Mouse (Mus musculus): Measurements from ENCODE around the gene Ccdc50. TPM values are rescaled to one million over a fixed set of nuclear protein-coding genes. Genes with fewer than 3 reads are reported as not detected.

Ccdc50 gene
- polyA plus RNA-seq (2012; rRNA removed): 28.7 and 31.3 TPM in 2 replicates

DNA sequence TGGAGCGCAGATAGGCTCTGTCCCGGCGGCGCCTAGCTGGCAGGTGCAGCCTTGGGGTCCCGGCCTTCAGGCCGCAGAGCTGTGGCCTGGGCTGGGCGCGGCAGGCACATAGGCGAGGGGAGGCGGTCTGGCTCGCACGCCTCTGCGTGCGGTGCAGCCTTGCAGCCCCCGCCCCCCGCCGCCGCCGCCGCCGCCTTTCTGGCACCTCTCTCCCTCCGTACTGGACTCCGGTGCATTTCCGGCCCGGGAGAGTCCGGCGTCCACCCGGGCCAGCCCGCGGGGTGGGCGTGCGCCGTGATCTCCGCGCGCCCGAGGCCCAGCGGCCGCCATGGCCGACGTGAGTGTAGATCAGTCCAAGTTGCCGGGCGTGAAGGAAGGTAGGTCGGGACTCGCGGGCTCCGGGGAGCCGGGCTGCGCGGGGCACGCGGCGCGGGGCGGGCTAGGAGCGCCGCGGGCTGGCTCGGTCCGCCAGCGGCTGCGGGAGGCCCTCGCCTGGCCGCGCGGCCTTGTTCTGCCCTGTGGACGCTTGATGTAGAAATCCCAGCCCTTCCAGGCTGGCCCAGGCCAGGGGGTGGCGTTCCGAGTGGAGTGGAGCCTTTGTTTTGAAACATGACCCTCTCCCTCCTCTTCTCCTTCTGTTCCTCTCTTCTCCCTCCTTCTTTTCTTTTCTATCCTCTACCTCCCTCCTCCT, at the start of gene Ccdc50:
Ccdc50 (plus strand) TSS at position 109 of the 691 bp plus-strand sequence.
- Histone ChIP-seq H3K27ac (ENCODE audit: insufficient read depth, low read length) (peak within 1 kb of the TSS; percentile 85), H3K4me1 (ENCODE audit: control insufficient read depth, insufficient read depth, low read length) (peaks cover 3% of the 10 kb centered on the region), H3K4me3 (replicated peaks; ENCODE audit: insufficient read depth, low read depth, low read length) (peak within 1 kb of the TSS; percentile 92), H3K27me3 (ENCODE audit: control insufficient read depth, insufficient read depth, low read length) (no peaks in the 10 kb centered on the region)
- 0 out of 2 replicates have a peak, but pooled peaks have one; percentile 31 for TF ChIP-seq POLR2A (IDR thresholded peaks at IDR 0.05; ENCODE audit: borderline replicate concordance, insufficient read depth, low read length)
- TF ChIP-seq CTCF (IDR thresholded peaks at IDR 0.05; ENCODE audit: borderline replicate concordance, insufficient read depth, low read depth, low read length): no peak
- WGBS: under 1% methylated on average over 68 of the region's 69 CpGs
- peak; percentile 84 to 88 for DNase-seq

DNA sequence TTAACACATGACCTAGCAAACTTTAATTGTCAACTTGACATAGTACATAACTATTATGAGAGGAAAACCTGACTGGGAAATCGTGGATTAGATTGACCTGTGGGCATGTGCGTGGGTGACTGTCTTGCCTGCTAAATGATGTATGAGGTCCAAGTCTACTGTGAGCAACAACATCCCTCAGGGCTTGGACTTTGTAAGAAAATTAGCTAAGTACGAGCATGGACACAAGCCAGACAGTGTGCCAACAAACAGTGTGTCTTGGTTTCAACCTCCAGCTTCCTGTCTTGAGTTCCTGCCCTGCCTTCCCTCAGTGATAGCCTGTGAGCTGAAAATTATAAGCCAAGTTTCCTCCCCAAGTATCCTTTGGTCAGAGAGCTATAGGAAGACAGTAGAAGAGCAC, 41.1 kb upstream of the Ccdc50 start:
- WGBS: 43% methylated on average over 3 of the region's 3 CpGs
- H3K4me3 ChIP-seq (replicated peaks; ENCODE audit: insufficient read depth, low read depth, low read length): no peak overlapping the region
- no peak overlapping the region for H3K27ac ChIP-seq (ENCODE audit: insufficient read depth, low read length)
- H3K27me3 ChIP-seq (ENCODE audit: control insufficient read depth, insufficient read depth, low read length): no peaks in the 10 kb centered on the region
- H3K4me1 ChIP-seq (ENCODE audit: control insufficient read depth, insufficient read depth, low read length): no peaks in the 10 kb centered on the region
- no peak for DNase-seq
- no peak for TF ChIP-seq POLR2A (IDR thresholded peaks at IDR 0.05; ENCODE audit: borderline replicate concordance, insufficient read depth, low read length)
- no peak for TF ChIP-seq CTCF (IDR thresholded peaks at IDR 0.05; ENCODE audit: borderline replicate concordance, insufficient read depth, low read depth, low read length)

GRCm38 (mm10) chr16:27348359-27348758, 40.3 kb upstream of the Ccdc50 start:
- WGBS: 44% methylated on average over 1 of the region's 1 CpGs
- H3K27me3 ChIP-seq (ENCODE audit: control insufficient read depth, insufficient read depth, low read length): no peaks in the 10 kb centered on the region
- TF ChIP-seq POLR2A (IDR thresholded peaks at IDR 0.05; ENCODE audit: borderline replicate concordance, insufficient read depth, low read length) (no peak), CTCF (IDR thresholded peaks at IDR 0.05; ENCODE audit: borderline replicate concordance, insufficient read depth, low read depth, low read length) (no peak)
- H3K4me3 ChIP-seq (replicated peaks; ENCODE audit: insufficient read depth, low read depth, low read length): no peak overlapping the region
- H3K4me1 ChIP-seq (ENCODE audit: control insufficient read depth, insufficient read depth, low read length): no peaks in the 10 kb centered on the region
- no peak for DNase-seq
- H3K27ac ChIP-seq (ENCODE audit: insufficient read depth, low read length): no peak overlapping the region

DNA sequence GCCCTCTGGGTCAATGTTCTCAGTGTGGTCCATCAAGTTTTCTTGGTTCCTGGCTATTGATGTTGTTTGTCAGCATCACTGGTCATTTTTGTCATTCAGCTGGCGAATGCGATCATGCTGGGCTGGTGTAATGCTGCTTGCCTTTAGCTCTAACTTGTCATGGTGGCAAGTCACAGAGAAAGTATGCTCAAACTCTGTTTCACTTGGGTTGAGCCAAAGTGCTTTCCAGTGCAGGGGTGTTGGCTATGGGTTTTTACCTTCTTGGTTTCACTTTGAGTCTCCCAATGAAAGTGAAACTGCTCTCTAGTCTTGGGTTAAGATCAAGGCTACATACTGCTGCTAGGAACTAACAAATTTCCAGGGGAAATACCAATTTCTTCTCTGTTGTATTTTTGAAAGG, 39.4 kb upstream of the Ccdc50 start:
- DNase-seq: no peak
- TF ChIP-seq POLR2A (IDR thresholded peaks at IDR 0.05; ENCODE audit: borderline replicate concordance, insufficient read depth, low read length) (no peak), CTCF (IDR thresholded peaks at IDR 0.05; ENCODE audit: borderline replicate concordance, insufficient read depth, low read depth, low read length) (no peak)
- 94% methylated on average over 2 of the region's 2 CpGs for WGBS
- Histone ChIP-seq H3K4me3 (replicated peaks; ENCODE audit: insufficient read depth, low read depth, low read length) (no peak overlapping the region), H3K4me1 (ENCODE audit: control insufficient read depth, insufficient read depth, low read length) (no peaks in the 10 kb centered on the region), H3K27me3 (ENCODE audit: control insufficient read depth, insufficient read depth, low read length) (no peaks in the 10 kb centered on the region), H3K27ac (ENCODE audit: insufficient read depth, low read length) (no peak overlapping the region)

- 89% methylated on average over 7 of the region's 7 CpGs for WGBS
- DNase-seq: no peak
- TF ChIP-seq POLR2A (IDR thresholded peaks at IDR 0.05; ENCODE audit: borderline replicate concordance, insufficient read depth, low read length) (no peak), CTCF (IDR thresholded peaks at IDR 0.05; ENCODE audit: borderline replicate concordance, insufficient read depth, low read depth, low read length) (no peak)
- Histone ChIP-seq H3K4me3 (replicated peaks; ENCODE audit: insufficient read depth, low read depth, low read length) (no peak overlapping the region), H3K4me1 (ENCODE audit: control insufficient read depth, insufficient read depth, low read length) (no peaks in the 10 kb centered on the region), H3K27me3 (ENCODE audit: control insufficient read depth, insufficient read depth, low read length) (no peaks in the 10 kb centered on the region), H3K27ac (ENCODE audit: insufficient read depth, low read length) (no peak overlapping the region)
Measured at GRCm38 (mm10) chr16:27349878-27350532, 38.7 kb upstream of the Ccdc50 start.

DNA sequence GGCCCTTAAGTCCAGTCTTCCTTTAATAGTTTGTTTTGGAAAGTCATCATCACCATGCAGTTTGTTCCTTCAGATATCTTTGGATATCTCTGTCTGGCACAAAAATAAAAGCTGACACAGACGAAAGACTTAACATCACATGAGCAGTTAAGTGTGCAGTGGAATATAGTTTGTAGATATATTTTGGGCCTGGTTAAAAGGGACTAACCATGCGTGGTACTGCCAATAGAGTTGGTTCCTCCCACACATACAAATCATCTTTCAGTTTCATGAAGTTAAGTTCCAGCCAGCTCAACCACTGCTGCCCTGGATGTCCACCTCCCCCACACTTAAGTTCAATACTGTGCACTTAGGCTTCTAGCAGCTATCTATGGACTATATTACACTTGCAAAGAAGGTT, 34.2 kb upstream of the Ccdc50 start:
- Histone ChIP-seq H3K27me3 (ENCODE audit: control insufficient read depth, insufficient read depth, low read length) (no peaks in the 10 kb centered on the region), H3K4me1 (ENCODE audit: control insufficient read depth, insufficient read depth, low read length) (no peaks in the 10 kb centered on the region), H3K27ac (ENCODE audit: insufficient read depth, low read length) (no peak overlapping the region), H3K4me3 (replicated peaks; ENCODE audit: insufficient read depth, low read depth, low read length) (no peak overlapping the region)
- TF ChIP-seq CTCF (IDR thresholded peaks at IDR 0.05; ENCODE audit: borderline replicate concordance, insufficient read depth, low read depth, low read length) (no peak), POLR2A (IDR thresholded peaks at IDR 0.05; ENCODE audit: borderline replicate concordance, insufficient read depth, low read length) (no peak)
- DNase-seq: no peak
- WGBS: 80% methylated on average over 2 of the region's 2 CpGs

DNA sequence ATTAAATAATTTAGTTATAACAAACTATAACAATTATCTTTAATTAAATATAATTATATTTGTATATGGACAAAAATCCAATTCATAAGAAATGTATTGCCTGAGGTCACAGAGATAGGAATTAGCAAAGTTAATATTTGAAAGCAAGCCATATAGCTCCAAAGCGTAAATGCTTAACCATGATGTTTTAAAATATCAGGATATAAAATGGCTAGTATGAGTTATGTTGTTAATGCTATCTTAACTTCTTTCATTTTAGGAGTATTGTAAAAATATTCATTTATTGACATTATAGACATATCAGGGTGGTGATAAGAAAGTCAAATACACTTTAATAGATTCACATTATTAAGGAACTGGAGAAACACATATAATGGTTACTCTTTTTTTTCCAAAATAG, 28.6 kb upstream of the Ccdc50 start:
- Histone ChIP-seq H3K27ac (ENCODE audit: insufficient read depth, low read length) (no peak overlapping the region), H3K27me3 (ENCODE audit: control insufficient read depth, insufficient read depth, low read length) (no peaks in the 10 kb centered on the region), H3K4me1 (ENCODE audit: control insufficient read depth, insufficient read depth, low read length) (no peaks in the 10 kb centered on the region), H3K4me3 (replicated peaks; ENCODE audit: insufficient read depth, low read depth, low read length) (no peak overlapping the region)
- no peak for DNase-seq
- TF ChIP-seq CTCF (IDR thresholded peaks at IDR 0.05; ENCODE audit: borderline replicate concordance, insufficient read depth, low read depth, low read length): no peak
- TF ChIP-seq POLR2A (IDR thresholded peaks at IDR 0.05; ENCODE audit: borderline replicate concordance, insufficient read depth, low read length): no peak
- 91% methylated on average over 1 of the region's 1 CpGs for WGBS

GRCm38 (mm10) chr16:27370191-27370590, 18.5 kb upstream of the Ccdc50 start, which contains the start of gene Uts2b:
Uts2b (minus strand) TSS chr16:27370239.
- no peaks in the 10 kb centered on the region for H3K4me1 ChIP-seq (ENCODE audit: control insufficient read depth, insufficient read depth, low read length)
- 86% methylated on average over 8 of the region's 8 CpGs for WGBS
- no peak for DNase-seq
- H3K27ac ChIP-seq (ENCODE audit: insufficient read depth, low read length): no peak within 1 kb of the TSS
- TF ChIP-seq POLR2A (IDR thresholded peaks at IDR 0.05; ENCODE audit: borderline replicate concordance, insufficient read depth, low read length): no peak
- no peak for TF ChIP-seq CTCF (IDR thresholded peaks at IDR 0.05; ENCODE audit: borderline replicate concordance, insufficient read depth, low read depth, low read length)
- no peaks in the 10 kb centered on the region for H3K27me3 ChIP-seq (ENCODE audit: control insufficient read depth, insufficient read depth, low read length)
- no peak within 1 kb of the TSS for H3K4me3 ChIP-seq (replicated peaks; ENCODE audit: insufficient read depth, low read depth, low read length)
